Mouse (Mus musculus) midbrain, embryonic 12.5 days (tissue): Measurements from ENCODE around the gene Acod1. TPM values are rescaled to one million over a fixed set of nuclear protein-coding genes. Genes with fewer than 3 reads are reported as not detected.

Experiments used
- ATAC-seq: fragments of 200-750 bp; cut with Nextera tagmentation; 2 replicates; pipeline ENCODE4 v1.8.0; 2017; ENCODE audit warnings: low read depth, moderate TSS enrichment, moderate library complexity; ENCODE audit not compliant: low FRiP score
- H3K27ac ChIP-seq: fragments of 300-500 bp; sonication (generic); replicated peaks from 2 replicates; pipeline ENCODE4 v1.5.1; 2016; ENCODE audit warnings: mild to moderate bottlenecking
- H3K27me3 ChIP-seq: fragments of 300-500 bp; sonication (generic); 2 replicates; pipeline ENCODE4 v1.6.1; 2016; ENCODE audit warnings: mild to moderate bottlenecking
- H3K36me3 ChIP-seq: fragments of 300-500 bp; sonication (generic); 2 replicates; pipeline ENCODE4 v1.6.1; 2016
- H3K4me1 ChIP-seq: fragments of 300-500 bp; sonication (generic); 2 replicates; pipeline ENCODE4 v1.6.1; 2016
- H3K4me2 ChIP-seq: fragments of 300-500 bp; sonication (generic); replicated peaks from 2 replicates; pipeline ENCODE4 v1.6.1; 2016; ENCODE audit warnings: mild to moderate bottlenecking, moderate library complexity
- H3K4me3 ChIP-seq: fragments of 300-500 bp; sonication (generic); 2 replicates; pipeline ENCODE4 v1.5.1; 2016; ENCODE audit warnings: mild to moderate bottlenecking
- H3K9ac ChIP-seq: fragments of 300-500 bp; sonication (generic); replicated peaks from 2 replicates; pipeline ENCODE4 v1.6.1; 2016; ENCODE audit warnings: mild to moderate bottlenecking, moderate library complexity
- H3K9me3 ChIP-seq: fragments of 300-500 bp; sonication (generic); 2 replicates; pipeline ENCODE4 v1.6.1; 2016; ENCODE audit warnings: mild to moderate bottlenecking
- WGBS: fragments of 180-500 bp; shearing (Covaris S2); methylation state at CpG from one replicate; pipeline ENCODE4 v1.1.7; 2016; 5-methylcytosine and 5-hydroxymethylcytosine counted together
- polyA plus RNA-seq: library from polyadenylated mRNA; unstranded; fragments of >200 nt; fragmentation: Nextera tagmentation; extraction: Ambion mirVana; gene quantifications from 2 replicates; pipeline ENCODE4 v1.2.1, GENCODE M21; 2016

Acod1 gene
- polyA plus RNA-seq, 1 experiment from 2014 or later, result not detected

GRCm38 (mm10) chr14:103077272-103078005 is 30.7 kb downstream of the Acod1 start:
- WGBS, result 93% methylated on average over 9 of the region's 9 CpGs
- Histone ChIP-seq H3K9me3 (no peaks in the 10 kb centered on the region), H3K9ac (no peak overlapping the region), H3K27me3 (no peaks in the 10 kb centered on the region), H3K27ac (no peak overlapping the region), H3K4me2 (no peak overlapping the region), H3K4me3 (no peak overlapping the region), H3K4me1 (no peaks in the 10 kb centered on the region), H3K36me3 (peaks cover 31% of the 10 kb centered on the region; the same call in 1 of the 2 replicates)
- no peak for ATAC-seq

DNA sequence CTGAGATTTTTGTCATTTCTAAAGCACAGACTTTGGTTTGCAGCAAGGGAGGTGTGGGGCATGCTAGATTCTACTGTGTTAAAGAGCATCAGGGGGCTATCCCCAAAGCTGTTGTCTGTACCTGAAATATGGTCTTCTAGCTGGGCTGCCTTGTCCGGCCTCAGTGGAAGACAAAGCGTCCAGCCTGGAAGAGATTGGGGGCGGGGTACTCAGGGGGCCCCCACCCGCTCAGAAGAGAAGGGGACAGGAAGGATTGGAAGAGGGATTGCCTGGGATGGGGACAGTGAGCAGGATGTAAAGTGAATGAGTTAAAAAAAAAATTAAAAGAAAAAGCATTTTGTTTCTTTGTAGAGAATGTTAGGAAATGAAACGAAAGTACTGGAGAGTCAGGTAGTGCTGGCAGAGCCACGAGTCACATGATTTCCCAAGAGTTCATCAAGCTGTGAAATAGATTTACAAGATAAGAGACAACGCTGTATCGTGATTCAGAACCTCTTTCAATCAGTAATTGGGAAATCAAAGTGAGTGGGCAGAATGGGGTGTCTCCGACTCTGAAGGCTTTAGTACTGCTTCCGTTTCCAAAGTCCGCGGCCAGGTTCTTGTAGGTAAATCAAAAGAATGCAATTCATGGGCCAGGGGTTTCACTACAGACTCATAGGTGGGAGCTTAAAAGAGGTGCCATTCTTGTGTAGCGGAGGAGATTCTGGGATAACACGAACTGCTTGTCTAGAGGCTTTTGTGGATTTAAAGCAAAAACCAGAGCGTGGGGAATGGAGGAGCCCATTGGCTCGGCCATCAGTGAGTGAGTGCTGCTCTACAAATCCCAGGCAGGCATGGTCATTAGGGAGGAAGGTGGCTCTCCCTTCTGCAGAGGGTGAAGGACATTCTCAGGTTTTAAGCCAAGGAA is 31.5 kb downstream of the Acod1 start:
- ATAC-seq, result no peak
- H3K4me3 ChIP-seq, result no peak overlapping the region
- H3K27me3 ChIP-seq, result no peaks in the 10 kb centered on the region
- H3K27ac ChIP-seq, result no peak overlapping the region
- no peaks in the 10 kb centered on the region for H3K4me1 ChIP-seq
- H3K36me3 ChIP-seq, result peaks cover 38% of the 10 kb centered on the region
- no peak overlapping the region for H3K9ac ChIP-seq
- H3K9me3 ChIP-seq, result no peaks in the 10 kb centered on the region
- 91% methylated on average over 16 of the region's 16 CpGs for WGBS
- H3K4me2 ChIP-seq, result no peak overlapping the region

GRCm38 (mm10) chr14:103079209-103079977 is 32.6 kb downstream of the Acod1 start:
- no peak; the same call in 1 of the 2 replicates for ATAC-seq

DNA sequence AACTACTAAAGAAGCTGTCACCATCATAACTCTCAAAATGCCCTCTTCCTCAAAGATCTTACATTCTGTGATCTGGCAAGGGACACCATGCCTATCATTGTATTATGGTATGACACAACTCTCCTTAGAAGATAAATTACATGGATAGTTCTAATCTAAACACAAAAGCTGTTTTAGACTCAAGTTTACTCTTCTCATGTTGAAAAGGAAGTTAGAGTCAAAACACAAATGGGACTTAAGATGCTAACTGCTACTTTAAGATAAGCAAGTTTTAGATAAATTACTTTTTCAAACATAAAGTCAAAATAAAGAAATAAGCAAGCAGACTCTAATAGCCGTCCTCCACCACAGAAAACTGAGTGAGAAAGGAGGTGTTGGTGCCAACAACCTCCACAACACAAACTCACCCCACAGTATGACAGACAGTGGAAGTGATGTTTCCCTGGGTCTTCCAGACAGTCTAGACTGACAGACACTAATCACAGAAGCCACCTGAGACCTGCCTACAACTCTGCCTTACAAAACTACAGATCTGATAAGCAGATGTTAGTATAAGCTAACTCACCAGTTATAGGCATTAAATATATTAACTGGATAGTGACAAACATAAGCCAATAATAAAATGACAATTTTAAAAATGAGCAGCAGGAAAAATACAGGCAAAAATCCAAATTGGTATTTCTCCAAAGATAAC is 39.2 kb downstream of the Acod1 start:
- Histone ChIP-seq H3K4me1 (no peaks in the 10 kb centered on the region), H3K36me3 (peaks cover 58% of the 10 kb centered on the region), H3K9ac (no peak overlapping the region), H3K4me2 (no peak overlapping the region), H3K27me3 (no peaks in the 10 kb centered on the region), H3K4me3 (no peak overlapping the region), H3K9me3 (no peaks in the 10 kb centered on the region), H3K27ac (no peak overlapping the region)
- no peak for ATAC-seq
- 92% methylated on average over 1 of the region's 1 CpGs for WGBS

More at GRCm38 (mm10) chr14:103079209-103079977, 32.6 kb downstream of the Acod1 start:
- 91% methylated on average over 9 of the region's 9 CpGs for WGBS
- Histone ChIP-seq H3K4me3 (no peak overlapping the region), H3K9me3 (no peaks in the 10 kb centered on the region), H3K9ac (no peak overlapping the region), H3K4me2 (no peak overlapping the region), H3K27ac (no peak overlapping the region), H3K4me1 (no peaks in the 10 kb centered on the region), H3K36me3 (peaks cover 42% of the 10 kb centered on the region), H3K27me3 (no peaks in the 10 kb centered on the region)

DNA sequence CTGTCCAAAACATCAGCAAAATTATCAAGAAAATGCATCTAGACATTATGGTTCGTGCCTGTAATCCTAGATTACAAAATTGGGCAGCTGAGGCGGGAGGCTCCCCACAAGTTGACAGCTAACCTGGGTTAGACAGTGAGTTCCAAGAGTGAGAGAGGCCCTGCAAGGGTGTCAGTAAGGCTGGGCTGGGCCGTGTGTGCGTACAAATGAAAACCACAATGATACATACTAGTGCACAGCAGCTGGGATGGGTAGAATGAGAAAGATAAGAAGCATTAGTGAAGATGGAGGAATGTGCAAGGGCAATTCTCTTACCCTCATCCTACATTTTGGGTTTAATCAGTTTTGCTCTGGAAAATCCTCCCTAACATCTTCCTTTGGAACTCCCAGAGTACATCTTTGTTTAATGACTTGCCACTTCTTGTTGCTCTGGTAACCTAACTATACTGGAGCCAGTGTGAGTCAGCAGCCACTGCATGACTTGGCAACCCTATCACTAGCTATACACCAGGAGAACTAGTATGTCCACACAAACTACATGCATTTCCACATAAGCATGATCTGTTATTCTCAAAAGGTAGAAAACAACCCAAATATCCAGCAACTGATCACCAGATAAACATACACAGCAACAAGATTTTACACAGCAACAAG is 40.0 kb downstream of the Acod1 start:
- no peaks in the 10 kb centered on the region for H3K9me3 ChIP-seq
- WGBS, result 95% methylated on average over 4 of the region's 4 CpGs
- H3K36me3 ChIP-seq, result peaks cover 63% of the 10 kb centered on the region
- no peak overlapping the region for H3K27ac ChIP-seq
- H3K4me3 ChIP-seq, result no peak overlapping the region
- no peaks in the 10 kb centered on the region for H3K27me3 ChIP-seq
- no peak for ATAC-seq
- no peaks in the 10 kb centered on the region for H3K4me1 ChIP-seq
- no peak overlapping the region for H3K4me2 ChIP-seq
- no peak overlapping the region for H3K9ac ChIP-seq

- no peaks in the 10 kb centered on the region for H3K4me1 ChIP-seq
- H3K9ac ChIP-seq, result no peak overlapping the region
- H3K27ac ChIP-seq, result no peak overlapping the region
- no peak; the same call in 1 of the 2 replicates for ATAC-seq
- H3K9me3 ChIP-seq, result no peaks in the 10 kb centered on the region
- H3K36me3 ChIP-seq, result peaks cover 64% of the 10 kb centered on the region
- H3K27me3 ChIP-seq, result no peaks in the 10 kb centered on the region
- H3K4me2 ChIP-seq, result no peak overlapping the region
- no peak overlapping the region for H3K4me3 ChIP-seq
- WGBS, result 94% methylated on average over 5 of the region's 5 CpGs
Observed at GRCm38 (mm10) chr14:103087846-103088245, 41.1 kb downstream of the Acod1 start.

GRCm38 (mm10) chr14:103088624-103089023 is 41.8 kb downstream of the Acod1 start:
- peaks cover 60% of the 10 kb centered on the region for H3K36me3 ChIP-seq
- no peaks in the 10 kb centered on the region for H3K27me3 ChIP-seq
- no peak overlapping the region for H3K9ac ChIP-seq
- H3K27ac ChIP-seq, result no peak overlapping the region
- 74% methylated on average over 6 of the region's 6 CpGs for WGBS
- no peaks in the 10 kb centered on the region for H3K9me3 ChIP-seq
- H3K4me3 ChIP-seq, result no peak overlapping the region
- H3K4me2 ChIP-seq, result no peak overlapping the region
- no peaks in the 10 kb centered on the region for H3K4me1 ChIP-seq
- 0 out of 2 replicates have a peak, but pooled peaks have one; percentile 38 for ATAC-seq

- WGBS, result 90% methylated on average over 3 of the region's 3 CpGs
Observed at GRCm38 (mm10) chr14:103093236-103093635, 46.5 kb downstream of the Acod1 start.

GRCm38 (mm10) chr14:103093670-103094069 is 46.9 kb downstream of the Acod1 start:
- H3K36me3 ChIP-seq, result peaks cover 36% of the 10 kb centered on the region
- H3K4me1 ChIP-seq, result peaks cover 15% of the 10 kb centered on the region
- H3K4me3 ChIP-seq, result no peak overlapping the region
- H3K9ac ChIP-seq, result no peak overlapping the region
- H3K9me3 ChIP-seq, result no peaks in the 10 kb centered on the region
- no peak for ATAC-seq
- no peak overlapping the region for H3K4me2 ChIP-seq
- 85% methylated on average over 4 of the region's 4 CpGs for WGBS
- H3K27ac ChIP-seq, result no peak overlapping the region
- no peaks in the 10 kb centered on the region for H3K27me3 ChIP-seq

More at GRCm38 (mm10) chr14:103093236-103093635, 46.5 kb downstream of the Acod1 start:
- no peak overlapping the region for H3K9ac ChIP-seq
- no peaks in the 10 kb centered on the region for H3K9me3 ChIP-seq
- H3K4me1 ChIP-seq, result peaks cover 15% of the 10 kb centered on the region
- ATAC-seq, result no peak
- H3K4me3 ChIP-seq, result no peak overlapping the region
- peaks cover 39% of the 10 kb centered on the region for H3K36me3 ChIP-seq
- no peak overlapping the region for H3K27ac ChIP-seq
- H3K4me2 ChIP-seq, result no peak overlapping the region
- H3K27me3 ChIP-seq, result no peaks in the 10 kb centered on the region

DNA sequence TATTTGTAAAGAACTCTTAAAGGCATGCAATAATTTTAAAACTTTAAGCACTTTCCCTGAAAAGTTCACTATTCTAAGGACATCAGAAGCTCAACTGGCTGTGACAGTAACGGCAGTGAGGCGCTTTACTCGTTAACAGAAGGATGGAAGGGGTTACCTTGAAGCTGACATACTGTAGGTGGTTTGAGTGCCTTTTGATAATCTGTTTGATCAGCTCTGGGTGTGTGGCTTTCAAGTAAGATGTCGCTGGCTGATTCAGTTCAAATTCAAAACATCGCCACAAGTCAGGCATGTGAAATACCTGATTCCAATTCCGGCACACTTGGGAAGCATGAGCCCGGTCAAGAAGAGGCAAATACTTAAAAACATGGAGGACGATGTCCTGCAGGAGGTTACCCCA is 48.3 kb downstream of the Acod1 start:
- Histone ChIP-seq H3K4me2 (no peak overlapping the region), H3K4me3 (no peak overlapping the region), H3K9me3 (no peaks in the 10 kb centered on the region), H3K4me1 (peaks cover 15% of the 10 kb centered on the region), H3K36me3 (peaks cover 27% of the 10 kb centered on the region; the same call in 1 of the 2 replicates), H3K27ac (no peak overlapping the region), H3K27me3 (no peaks in the 10 kb centered on the region), H3K9ac (no peak overlapping the region)
- WGBS, result 96% methylated on average over 8 of the region's 8 CpGs
- no peak for ATAC-seq

- no peak for ATAC-seq
- no peak overlapping the region for H3K4me2 ChIP-seq
- no peak overlapping the region for H3K4me3 ChIP-seq
- H3K27ac ChIP-seq, result no peak overlapping the region
- no peak overlapping the region for H3K9ac ChIP-seq
- WGBS, result 96% methylated on average over 8 of the region's 8 CpGs
- peaks cover 23% of the 10 kb centered on the region; the same call in 1 of the 2 replicates for H3K36me3 ChIP-seq
- no peaks in the 10 kb centered on the region for H3K27me3 ChIP-seq
- H3K9me3 ChIP-seq, result no peaks in the 10 kb centered on the region
- peaks cover 15% of the 10 kb centered on the region for H3K4me1 ChIP-seq
Observed at GRCm38 (mm10) chr14:103095826-103096225, 49.0 kb downstream of the Acod1 start.
